Mouse (Mus musculus) gonadal fat pad, adult 2 months (tissue): ENCODE measurements around the gene Selenot. TPM values are rescaled to one million over a fixed set of nuclear protein-coding genes. Genes with fewer than 3 reads are reported as not detected.
"Not testable (repeated sequence)": the region's sequence is repeated elsewhere in the genome, so short reads cannot be mapped to it uniquely, and the experiment has no call there.

ENCODE experiments used
- DNase-seq: peaks from one replicate; pipeline ENCODE4 v3.0.0-alpha.2; 2012; ENCODE audit warnings: low read depth
- polyA plus RNA-seq: library from polyadenylated mRNA; depleted of rRNA; stranded (reverse); fragments of >200 nt; gene quantifications from 2 replicates; pipeline ENCODE4 v1.2.3, GENCODE M21; 2012; rRNA removed

Selenot gene
- 50.6 and 50.7 TPM in 2 replicates for polyA plus RNA-seq

DNA sequence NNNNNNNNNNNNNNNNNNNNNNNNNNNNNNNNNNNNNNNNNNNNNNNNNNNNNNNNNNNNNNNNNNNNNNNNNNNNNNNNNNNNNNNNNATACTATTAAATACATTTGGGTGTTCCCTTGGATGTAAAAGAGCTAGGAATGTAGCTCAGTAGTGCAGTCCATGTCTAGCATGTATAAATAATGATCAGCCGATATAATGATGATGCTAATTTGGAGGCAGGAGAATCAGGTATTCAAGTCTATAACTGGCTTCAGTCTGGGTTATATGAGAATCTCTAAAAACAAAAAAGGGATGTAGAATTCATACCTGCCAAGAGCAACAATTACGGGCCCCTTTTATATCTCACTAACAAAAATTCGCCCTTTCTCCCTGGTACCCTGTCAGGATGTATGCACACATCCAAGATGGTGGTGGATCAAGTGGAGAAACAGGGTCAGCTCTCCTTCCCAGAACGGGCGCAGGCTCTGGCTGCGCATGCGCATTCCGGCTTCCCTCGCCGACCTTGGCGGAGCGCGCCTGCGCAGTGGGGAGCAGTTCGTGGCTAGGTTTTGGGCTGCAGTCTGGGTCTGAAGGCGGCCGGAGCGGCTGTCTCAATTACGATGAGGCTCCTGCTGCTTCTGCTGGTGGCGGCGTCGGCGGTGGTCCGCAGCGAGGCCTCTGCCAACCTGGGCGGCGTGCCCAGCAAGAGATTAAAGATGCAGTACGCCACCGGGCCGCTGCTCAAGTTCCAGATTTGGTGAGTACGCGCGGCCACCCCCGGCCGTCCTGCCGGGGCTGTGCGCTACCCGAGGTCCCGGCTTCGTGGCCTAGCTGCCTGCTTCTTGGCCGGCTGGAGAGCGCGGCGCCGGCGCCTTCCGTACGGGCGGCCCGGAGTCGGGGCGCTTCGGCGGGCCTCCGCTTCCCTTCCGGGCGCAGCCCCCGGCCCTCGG is at the start of gene Selenot:
Selenot (plus strand) TSS at position 500 of the 930 bp plus-strand sequence.
- peak; percentile 44 for DNase-seq

- no peak for DNase-seq
Observed at GRCm38 (mm10) chr3:58536573-58536972, 39.9 kb upstream of the Selenot start.

DNA sequence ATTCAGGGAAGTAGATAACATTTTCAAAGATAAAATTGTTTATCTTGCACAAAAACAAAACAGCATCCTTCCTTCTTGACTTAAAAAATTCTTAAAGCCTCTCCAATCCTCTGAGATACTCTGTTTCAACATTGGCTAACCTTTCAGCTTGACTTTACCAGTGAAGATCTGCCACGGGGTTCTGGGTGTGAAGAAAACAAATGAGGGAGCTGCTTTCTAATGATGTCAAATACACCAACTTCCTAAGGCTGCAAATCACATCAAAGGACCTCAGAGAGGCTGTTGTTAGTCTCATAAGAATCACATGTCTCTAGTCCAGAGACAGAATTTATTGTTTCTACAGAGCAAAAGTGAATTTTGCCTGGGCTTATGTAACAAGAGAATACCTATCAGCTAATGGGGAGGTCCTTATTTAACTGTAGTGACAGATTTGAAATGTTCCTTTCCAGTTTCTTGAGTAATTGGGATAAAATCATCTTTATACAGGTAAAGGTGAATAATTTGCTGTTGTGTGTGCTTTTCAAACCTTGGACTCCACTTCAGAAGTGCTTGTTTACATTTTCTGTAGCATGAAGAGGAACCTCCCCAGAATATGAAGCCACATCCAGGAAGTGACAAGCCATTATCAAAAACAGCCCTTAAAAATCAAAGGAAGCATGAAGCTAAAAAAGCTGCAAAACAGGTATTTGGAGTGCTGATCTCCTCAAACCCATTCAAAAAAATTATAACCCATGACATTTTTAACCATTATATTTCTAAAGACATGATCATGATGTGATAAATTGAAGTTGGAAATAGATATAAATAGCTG is 24.2 kb upstream of the Selenot start:
- DNase-seq: no peak

DNA sequence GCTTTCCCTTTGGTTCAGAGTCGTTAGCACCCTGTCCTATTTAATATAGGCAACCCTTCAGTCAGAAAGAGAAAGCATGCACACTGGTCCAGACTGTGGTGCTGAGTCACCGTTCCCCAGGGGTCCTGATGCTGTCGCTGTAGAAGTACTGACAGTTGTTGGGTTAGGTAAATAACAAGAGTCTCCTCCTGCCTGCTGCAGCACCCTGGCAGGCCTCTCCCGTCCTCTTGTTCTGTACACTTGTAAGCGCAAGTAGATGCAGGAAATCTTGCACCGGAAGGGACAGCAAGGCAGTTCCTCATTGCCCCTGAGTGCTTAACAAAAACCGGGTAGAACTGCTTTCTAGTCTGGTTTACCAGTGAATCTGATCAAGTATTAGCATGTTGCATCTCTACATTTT is 19.8 kb upstream of the Selenot start:
- DNase-seq: no peak

- DNase-seq: no peak
Observed at GRCm38 (mm10) chr3:58559887-58560286, 16.5 kb upstream of the Selenot start.

- no peak for DNase-seq
Observed at GRCm38 (mm10) chr3:58561437-58561836, 15.0 kb upstream of the Selenot start.

GRCm38 (mm10) chr3:58570821-58571220 is 5.6 kb upstream of the Selenot start:
- no peak for DNase-seq

DNA sequence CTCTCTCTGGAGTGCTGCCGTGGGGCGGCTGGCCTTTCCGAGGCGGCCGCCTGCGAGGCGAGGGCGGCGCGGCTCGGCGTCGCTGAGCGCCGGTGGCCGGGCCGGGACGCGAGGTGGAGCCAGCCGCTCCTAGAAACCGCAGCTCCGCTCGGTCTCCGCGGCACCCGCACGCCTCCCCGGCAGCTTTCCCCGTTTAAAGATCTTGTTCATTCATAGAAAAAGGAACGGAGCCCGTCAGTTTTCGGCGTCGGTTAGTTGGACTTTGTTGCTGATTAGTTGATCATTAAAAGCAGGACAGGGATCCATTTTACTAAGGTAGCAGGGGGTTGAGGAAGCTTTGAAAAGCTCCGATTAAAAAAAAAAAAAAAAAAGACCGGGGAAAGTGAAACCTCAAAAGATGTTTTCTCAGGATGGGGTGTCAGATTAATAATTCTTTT is 649 bp downstream of the Selenot start:
- no peak for DNase-seq

- DNase-seq: no peak
Observed at GRCm38 (mm10) chr3:58577506-58578050, 1.1 kb downstream of the Selenot start.

- no peak for DNase-seq
Observed at GRCm38 (mm10) chr3:58581530-58581929, 5.1 kb downstream of the Selenot start.

DNA sequence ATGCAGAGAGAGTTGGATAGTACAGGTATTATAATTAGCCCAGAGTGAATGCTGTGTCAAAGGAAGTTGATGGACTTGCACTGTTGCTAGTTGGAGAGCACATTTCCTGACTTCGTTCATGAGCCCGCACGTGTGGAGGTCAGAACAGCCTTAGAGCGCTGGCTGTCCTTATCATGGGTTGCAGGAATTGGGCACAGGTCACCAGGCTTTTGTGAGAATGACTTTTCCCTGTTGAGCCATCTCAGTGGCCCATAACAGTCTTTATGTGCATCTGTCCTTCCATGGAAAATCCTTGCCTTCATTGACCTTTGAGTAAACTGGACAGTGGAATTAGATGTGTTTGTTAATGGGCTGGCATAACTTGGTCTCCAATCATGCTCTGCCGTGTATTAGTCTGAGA is 5.9 kb downstream of the Selenot start:
- DNase-seq: no peak

GRCm38 (mm10) chr3:58582788-58583426 is 6.5 kb downstream of the Selenot start:
- no peak for DNase-seq

DNA sequence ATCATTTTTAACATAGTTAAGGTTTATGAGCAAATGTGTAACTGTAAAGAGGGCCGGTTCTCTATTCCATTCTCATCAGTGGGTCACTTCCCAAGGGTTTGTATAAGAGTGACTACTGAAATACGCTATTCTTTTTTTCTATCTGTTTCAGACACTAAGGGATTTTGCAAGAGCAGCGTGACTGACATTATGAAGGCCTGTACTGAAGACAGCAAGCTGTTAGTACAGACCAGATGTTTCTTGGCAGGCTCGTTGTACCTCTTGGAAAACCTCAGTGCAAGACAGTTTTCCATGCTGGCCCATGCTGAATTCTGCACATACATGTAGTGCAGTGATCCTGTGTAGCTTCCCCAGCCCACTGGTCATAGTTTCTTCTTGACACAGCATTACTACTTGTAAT is 14.1 kb downstream of the Selenot start:
- DNase-seq: not testable (repeated sequence)

DNA sequence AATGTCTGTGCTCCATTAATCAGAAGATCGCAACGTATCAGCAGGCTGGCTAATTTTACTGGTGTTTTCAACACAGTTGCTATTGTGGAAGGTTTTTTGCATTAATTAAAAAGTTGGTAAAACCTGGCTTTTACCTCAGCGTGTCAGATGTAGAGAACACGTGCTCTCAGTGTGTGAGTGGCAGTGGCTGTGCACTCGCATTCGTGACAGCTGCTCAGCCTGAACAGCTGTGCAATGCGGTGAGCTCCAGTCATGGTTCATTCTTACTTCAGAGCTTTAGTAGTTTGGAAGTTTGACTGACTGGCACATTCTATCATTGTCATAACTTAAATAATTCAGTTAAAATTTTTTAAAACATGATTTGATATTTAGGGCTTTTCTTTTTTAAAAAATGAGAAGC is 16.2 kb downstream of the Selenot start:
- DNase-seq: not testable (repeated sequence)

DNA sequence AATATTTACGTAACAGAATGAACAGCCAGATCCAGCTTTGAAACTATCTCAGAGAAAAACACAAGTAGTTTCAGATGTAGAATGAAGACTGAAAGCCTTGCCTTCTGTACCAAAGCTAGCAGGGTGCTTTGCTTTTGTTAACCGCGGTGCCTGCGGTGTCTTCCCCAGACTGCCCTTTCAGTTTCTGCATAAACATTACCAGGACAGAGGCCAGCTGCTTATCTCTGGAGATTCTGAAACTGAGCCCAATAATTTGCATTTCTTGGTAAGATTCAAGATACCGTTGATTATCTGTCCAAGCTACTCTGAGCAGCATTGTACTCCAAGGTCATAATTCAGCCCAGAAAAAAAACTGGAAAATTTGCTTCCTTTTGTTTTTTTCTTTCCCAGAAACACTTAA is 17.2 kb downstream of the Selenot start:
- DNase-seq: no peak

- DNase-seq: peak; percentile 64
Observed at GRCm38 (mm10) chr3:58608506-58608905, 32.1 kb downstream of the Selenot start.

- DNase-seq: no peak
Observed at GRCm38 (mm10) chr3:58609985-58610384, 33.5 kb downstream of the Selenot start.

GRCm38 (mm10) chr3:58621066-58621465 is 44.6 kb downstream of the Selenot start:
- DNase-seq: peak; percentile 36

GRCm38 (mm10) chr3:58622665-58623394 is 46.4 kb downstream of the Selenot start:
- DNase-seq: no peak

GRCm38 (mm10) chr3:58624981-58625380 is 48.5 kb downstream of the Selenot start:
- DNase-seq: no peak

GRCm38 (mm10) chr3:58631693-58632092 is 55.3 kb downstream of the Selenot start:
- DNase-seq: no peak
